Mouse (Mus musculus) lung, postnatal 0 days (tissue): ENCODE data around the gene Greb1. TPM values are rescaled to one million over a fixed set of nuclear protein-coding genes. Genes with fewer than 3 reads are reported as not detected.

ENCODE experiments used
- ATAC-seq: fragments of 200-750 bp; cut with Nextera tagmentation; 2 replicates; pipeline ENCODE4 v1.8.0; 2017; ENCODE audit warnings: moderate library complexity
- DNase-seq: peaks from one replicate; pipeline ENCODE4 v3.0.0-alpha.2; 2016; ENCODE audit warnings: low spot score
- H3K27ac ChIP-seq: fragments of 300-500 bp; sonication (generic); 2 replicates; pipeline ENCODE4 v1.5.1; 2014; ENCODE audit warnings: antibody characterized with exemption, mild to moderate bottlenecking, low read length, mixed read lengths
- H3K27me3 ChIP-seq: fragments of 300-500 bp; sonication (generic); replicated peaks from 2 replicates; pipeline ENCODE4 v1.6.1; 2014; ENCODE audit warnings: low read length, mixed read lengths; ENCODE audit not compliant: insufficient read depth
- H3K36me3 ChIP-seq: fragments of 300-500 bp; sonication (generic); 2 replicates; pipeline ENCODE4 v1.6.1; 2014; ENCODE audit warnings: low read length, mixed read lengths; ENCODE audit not compliant: insufficient read depth
- H3K4me1 ChIP-seq: fragments of 300-500 bp; sonication (generic); 2 replicates; pipeline ENCODE4 v1.6.1; 2014; ENCODE audit warnings: antibody characterized with exemption, low read depth, low read length, mixed read lengths; ENCODE audit not compliant: insufficient read depth
- H3K4me2 ChIP-seq: fragments of 300-500 bp; sonication (generic); replicated peaks from 2 replicates; pipeline ENCODE4 v1.6.1; 2014; ENCODE audit warnings: low read depth, mild to moderate bottlenecking, low read length, moderate library complexity, mixed read lengths
- H3K4me3 ChIP-seq: fragments of 300-500 bp; sonication (generic); 2 replicates; pipeline ENCODE4 v1.5.1; 2014; ENCODE audit warnings: low read depth, low read length
- H3K9ac ChIP-seq: fragments of 300-500 bp; sonication (generic); replicated peaks from 2 replicates; pipeline ENCODE4 v1.6.1; 2014; ENCODE audit warnings: low read depth, mild to moderate bottlenecking
- H3K9me3 ChIP-seq: fragments of 300-500 bp; sonication (generic); 2 replicates; pipeline ENCODE4 v1.6.1; 2016; ENCODE audit warnings: low read length, mixed read lengths
- CTCF ChIP-seq: IDR thresholded peaks from 2 replicates; pipeline ENCODE4 v1.5.1; 2016; ENCODE audit warnings: antibody characterized with exemption, mild to moderate bottlenecking
- EP300 ChIP-seq: IDR thresholded peaks from 2 replicates; pipeline ENCODE4 v1.6.1; 2016; ENCODE audit warnings: antibody characterized with exemption, mild to moderate bottlenecking, control low read depth
- WGBS: fragments of 180-500 bp; shearing (Covaris S2); extraction: QIAGEN DNeasy Blood & Tissue Kit; methylation state at CpG from one replicate; pipeline ENCODE4 v1.1.7; 2014; 5-methylcytosine and 5-hydroxymethylcytosine counted together
- polyA plus RNA-seq: library from polyadenylated mRNA; unstranded; fragments of >200 nt; fragmentation: Nextera tagmentation; extraction: Ambion mirVana; gene quantifications from 2 replicates; pipeline ENCODE4 v1.2.1, GENCODE M21; 2015

The Greb1 gene
- polyA plus RNA-seq, 1 experiment from 2014 or later, result 1.1 TPM

DNA sequence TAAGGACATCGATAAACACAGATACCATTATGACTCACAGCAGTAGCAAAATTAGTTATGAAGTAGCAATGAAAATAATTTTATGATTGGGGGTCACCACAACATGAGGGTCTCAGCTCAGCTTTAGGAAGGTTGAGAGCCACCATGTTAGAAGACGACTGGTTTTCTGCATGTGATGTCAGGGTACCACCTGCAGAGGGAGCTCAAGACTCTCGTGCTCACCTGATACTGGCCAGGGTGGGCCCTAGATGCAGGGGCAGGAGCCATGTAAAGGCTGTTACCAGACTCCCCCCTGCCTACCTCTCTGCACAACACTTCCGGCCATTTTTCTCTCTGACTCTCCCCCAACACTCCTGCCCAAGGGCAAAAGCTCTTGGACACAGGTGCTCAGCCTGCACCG lies 158.7 kb downstream of the Greb1 start:
- WGBS, result 55% methylated on average over 5 of the region's 5 CpGs
- no peak for ATAC-seq
- H3K27me3 ChIP-seq, result no peaks in the 10 kb centered on the region

DNA sequence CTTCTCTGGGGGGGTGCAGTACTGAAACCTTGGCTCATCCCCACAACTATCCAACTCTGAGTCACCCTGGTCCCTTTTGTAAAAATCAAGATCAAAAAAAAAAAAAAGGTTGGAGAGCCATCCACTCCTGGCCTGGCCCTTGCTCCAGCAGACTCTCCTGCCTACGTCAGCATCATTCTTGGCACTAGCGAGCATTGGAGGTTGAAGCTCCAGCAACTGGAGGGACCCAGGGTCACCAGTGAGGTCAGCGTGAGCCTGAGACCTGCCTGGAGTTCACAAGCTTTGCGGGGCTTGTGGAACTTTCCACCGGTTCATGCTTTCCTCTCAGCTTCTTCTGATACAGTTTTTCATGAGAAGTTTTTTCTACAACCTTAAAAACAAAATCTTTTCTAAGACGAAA lies 160.6 kb downstream of the Greb1 start:
- no peak overlapping the region for H3K4me3 ChIP-seq
- WGBS, result 82% methylated on average over 6 of the region's 6 CpGs
- TF ChIP-seq EP300, result no peak
- TF ChIP-seq CTCF, result no peak
- no peak for DNase-seq
- H3K27ac ChIP-seq, result no peak overlapping the region
- H3K9me3 ChIP-seq, result no peaks in the 10 kb centered on the region
- H3K4me2 ChIP-seq, result no peak overlapping the region
- H3K27me3 ChIP-seq, result no peaks in the 10 kb centered on the region
- no peaks in the 10 kb centered on the region for H3K4me1 ChIP-seq
- ATAC-seq, result no peak
- H3K36me3 ChIP-seq, result no peaks in the 10 kb centered on the region
- no peak overlapping the region for H3K9ac ChIP-seq

More for the DNA sequence above, 158.7 kb downstream of the Greb1 start:
- no peaks in the 10 kb centered on the region for H3K4me1 ChIP-seq
- H3K4me2 ChIP-seq, result no peak overlapping the region
- H3K9ac ChIP-seq, result no peak overlapping the region
- TF ChIP-seq EP300 (no peak), CTCF (peak; percentile 30; the same call in 1 of the 2 replicates)
- no peaks in the 10 kb centered on the region for H3K9me3 ChIP-seq
- H3K27ac ChIP-seq, result no peak overlapping the region
- H3K4me3 ChIP-seq, result no peak overlapping the region
- no peaks in the 10 kb centered on the region for H3K36me3 ChIP-seq
- no peak for DNase-seq

DNA sequence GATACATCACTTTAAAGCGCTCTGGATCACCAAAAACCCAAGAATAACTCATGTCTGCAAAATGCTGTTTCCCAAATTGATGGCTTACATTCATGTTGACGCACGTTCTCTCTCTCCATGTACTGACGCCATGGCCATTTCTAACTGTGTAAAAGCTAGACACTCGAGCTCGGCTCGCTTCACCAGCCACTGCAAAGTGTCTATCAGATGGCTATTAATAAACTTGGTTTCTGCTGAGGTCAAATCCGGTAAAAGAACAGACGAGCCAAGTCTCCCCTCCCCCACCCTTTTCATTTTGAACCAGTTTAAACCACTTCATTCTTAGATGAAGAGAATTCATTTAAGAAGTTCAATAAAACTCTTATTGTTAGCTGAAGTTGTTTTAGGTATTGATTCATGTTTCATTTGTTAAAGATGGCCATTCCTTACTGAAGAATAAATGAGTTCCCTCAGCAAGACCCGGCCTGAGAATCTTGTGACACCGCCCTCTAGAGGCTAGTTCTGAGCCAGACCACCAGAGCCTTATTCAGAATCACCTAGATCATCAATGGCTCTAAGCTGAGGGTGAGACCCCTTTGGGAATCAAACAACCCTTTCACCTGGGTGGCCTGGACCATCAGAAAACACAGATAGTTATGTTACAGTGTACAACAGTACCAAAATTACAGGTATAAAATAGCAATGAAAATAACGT lies 161.5 kb downstream of the Greb1 start:
- Histone ChIP-seq H3K4me1 (no peaks in the 10 kb centered on the region), H3K9ac (no peak overlapping the region), H3K4me2 (no peak overlapping the region), H3K4me3 (no peak overlapping the region), H3K27ac (no peak overlapping the region), H3K36me3 (no peaks in the 10 kb centered on the region), H3K27me3 (no peaks in the 10 kb centered on the region), H3K9me3 (no peaks in the 10 kb centered on the region)
- WGBS, result 58% methylated on average over 12 of the region's 12 CpGs
- no peak for ATAC-seq
- no peak for TF ChIP-seq EP300
- peak; percentile 54 for TF ChIP-seq CTCF
- no peak for DNase-seq

DNA sequence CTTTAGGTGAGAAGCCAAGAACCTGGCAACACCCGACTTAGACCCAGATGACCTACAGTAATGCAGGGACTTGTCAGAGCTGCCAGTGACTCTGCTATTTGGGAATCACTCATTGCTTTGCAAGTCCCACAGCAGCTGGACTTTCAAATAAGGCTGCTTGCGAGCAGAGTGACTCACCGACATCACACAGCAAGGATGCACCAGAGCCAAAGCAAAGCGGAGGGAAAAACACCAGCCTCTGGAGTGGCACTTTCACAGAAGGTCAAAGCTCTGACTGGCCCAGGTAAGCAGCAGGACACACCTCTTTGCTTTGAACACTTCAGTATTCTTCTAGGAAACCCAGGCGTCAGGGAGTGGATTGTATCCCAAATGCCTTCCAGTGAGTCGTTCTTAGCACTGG lies 164.9 kb downstream of the Greb1 start:
- DNase-seq (peak; percentile 32), ATAC-seq (peak; percentile 25; the same call in 1 of the 2 replicates)
- Histone ChIP-seq H3K4me3 (no peak overlapping the region), H3K9me3 (no peaks in the 10 kb centered on the region), H3K36me3 (no peaks in the 10 kb centered on the region), H3K27ac (no peak overlapping the region), H3K4me2 (no peak overlapping the region), H3K4me1 (no peaks in the 10 kb centered on the region), H3K27me3 (no peaks in the 10 kb centered on the region), H3K9ac (no peak overlapping the region)
- no peak for TF ChIP-seq EP300
- no peak for TF ChIP-seq CTCF
- 56% methylated on average over 6 of the region's 6 CpGs for WGBS

DNA sequence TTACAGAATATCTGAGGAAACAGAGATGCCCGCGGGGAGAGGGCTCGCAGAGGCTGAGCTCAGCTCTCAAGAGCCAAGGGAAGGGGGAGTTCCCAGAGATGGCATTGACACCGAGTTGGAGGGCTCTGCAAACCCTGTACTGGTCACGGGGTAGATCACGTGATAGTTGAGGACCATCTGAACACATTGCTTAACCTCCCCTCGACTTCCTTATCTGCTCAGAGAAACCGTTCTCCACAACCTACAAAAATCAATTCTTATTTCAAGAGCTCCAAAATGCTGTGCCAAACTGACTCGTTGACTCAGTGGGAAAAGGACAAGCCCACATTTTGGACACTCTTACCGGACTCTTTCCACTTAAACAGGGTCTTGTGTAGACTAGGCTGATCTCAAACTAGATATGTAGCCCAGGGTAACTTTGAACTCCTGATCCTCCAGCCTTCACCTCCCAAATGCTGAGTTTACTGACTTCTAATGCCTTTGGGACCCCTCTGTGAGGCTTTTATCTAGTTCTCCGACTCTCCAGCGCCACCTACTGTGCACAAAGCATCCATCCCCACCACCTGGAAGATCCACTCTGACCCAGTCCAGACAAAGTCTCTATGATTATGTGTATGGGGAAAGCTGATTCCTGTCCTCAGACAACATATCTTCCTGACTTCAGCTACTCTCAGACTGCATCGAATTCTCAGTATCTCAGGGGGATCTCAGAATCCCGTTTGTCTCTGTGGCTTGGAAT lies 166.4 kb downstream of the Greb1 start:
- no peaks in the 10 kb centered on the region for H3K27me3 ChIP-seq
- H3K9me3 ChIP-seq, result no peaks in the 10 kb centered on the region
- H3K27ac ChIP-seq, result no peak overlapping the region
- 40% methylated on average over 14 of the region's 14 CpGs for WGBS
- no peak overlapping the region for H3K9ac ChIP-seq
- H3K4me2 ChIP-seq, result no peak overlapping the region
- DNase-seq (peak; percentile 59), ATAC-seq (peak; percentile 48; the same call in 1 of the 2 replicates)
- H3K4me1 ChIP-seq, result no peaks in the 10 kb centered on the region
- no peaks in the 10 kb centered on the region for H3K36me3 ChIP-seq
- H3K4me3 ChIP-seq, result no peak overlapping the region
- TF ChIP-seq EP300 (no peak), CTCF (peak; percentile 84)

DNA sequence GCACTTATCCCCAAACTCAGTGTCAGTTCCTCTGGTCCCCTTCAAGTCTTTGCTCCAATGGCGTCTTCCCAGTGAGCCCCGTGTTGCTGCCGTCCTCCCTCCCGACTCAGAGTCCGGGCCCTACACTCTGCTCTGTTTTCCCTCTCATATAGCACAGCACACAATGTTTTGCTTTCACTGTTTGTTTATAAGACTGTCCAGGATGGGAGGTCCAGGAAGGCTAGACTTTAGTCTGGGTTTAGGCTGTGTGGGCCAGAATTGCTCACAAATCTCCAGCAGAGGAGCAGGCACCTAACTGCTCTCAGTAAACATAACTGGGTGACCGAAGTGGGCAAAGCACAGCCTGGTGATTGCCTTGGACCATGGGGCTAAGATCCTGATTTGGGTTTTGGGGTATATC lies 167.5 kb downstream of the Greb1 start:
- no peaks in the 10 kb centered on the region for H3K27me3 ChIP-seq
- H3K9ac ChIP-seq, result no peak overlapping the region
- TF ChIP-seq CTCF, result no peak
- TF ChIP-seq EP300, result peak; percentile 55; the same call in 1 of the 2 replicates
- no peak overlapping the region for H3K4me2 ChIP-seq
- no peaks in the 10 kb centered on the region for H3K4me1 ChIP-seq
- DNase-seq (peak; percentile 28), ATAC-seq (peak; percentile 75)
- no peaks in the 10 kb centered on the region for H3K36me3 ChIP-seq
- H3K4me3 ChIP-seq, result no peak overlapping the region
- H3K9me3 ChIP-seq, result no peaks in the 10 kb centered on the region
- no peak overlapping the region for H3K27ac ChIP-seq
- WGBS, result 59% methylated on average over 6 of the region's 6 CpGs
